Mouse (Mus musculus) layer of hippocampus, postnatal 25 days (tissue): ENCODE results near the gene Ccnb1ip1. TPM values are rescaled to one million over a fixed set of nuclear protein-coding genes. Genes with fewer than 3 reads are reported as not detected.
"Not testable (repeated sequence)": the region's sequence is repeated elsewhere in the genome, so short reads cannot be mapped to it uniquely, and the experiment has no call there.

Experiments
- DNase-seq, 2 experiments: peaks; one replicate each; pipeline ENCODE4 v3.0.0; 2022; ENCODE audit warnings: mixed read lengths in 2 of 2, low spot score in 1 of 2; ENCODE audit errors: extremely low spot score in 1 of 2
- total RNA-seq, 2 experiments: library from RNA; stranded (reverse); gene quantifications; 2 replicates each; pipeline ENCODE4 v1.2.3; 2021

Gene Ccnb1ip1
- under 1 TPM in 1 of 2 experiments, not detected in 1; 0.69 TPM for total RNA-seq

DNA sequence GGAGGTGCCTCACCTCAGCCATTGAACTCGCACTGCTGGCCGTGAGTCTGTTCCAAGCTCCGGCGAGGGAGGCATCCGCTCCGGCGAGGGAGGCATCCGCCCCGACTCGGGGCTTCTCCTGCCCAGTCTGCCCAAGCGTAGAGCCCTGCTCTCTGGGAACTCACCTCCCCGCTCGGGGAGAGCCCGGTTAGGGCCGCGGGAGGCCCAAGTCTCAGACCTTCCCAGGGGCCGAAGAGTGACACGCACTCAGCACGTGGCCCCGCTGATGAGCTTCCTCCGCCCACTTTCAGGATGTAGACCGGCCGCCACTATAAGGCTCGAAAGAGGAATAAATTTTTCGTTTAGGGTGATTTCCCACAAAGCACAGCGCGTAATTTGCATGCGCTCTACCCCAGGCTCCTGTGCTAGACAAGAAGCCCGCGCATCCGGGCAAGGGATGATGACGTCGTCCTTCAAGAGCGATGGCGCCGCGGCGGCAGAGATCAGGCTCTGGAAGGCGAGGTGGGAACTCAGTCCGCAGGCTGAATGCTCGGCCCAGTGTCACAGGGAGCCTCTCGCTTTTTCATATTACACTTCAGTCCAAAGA lies at the start of gene Ccnb1ip1, which contains the start of gene Parp2:
Gene Ccnb1ip1 (minus strand): TSS at position 246 of the 586 bp plus-strand sequence.
Gene Parp2 (plus strand): TSS at position 355 of the 586 bp plus-strand sequence.
- DNase-seq: peak; percentile 96 to 99

DNA sequence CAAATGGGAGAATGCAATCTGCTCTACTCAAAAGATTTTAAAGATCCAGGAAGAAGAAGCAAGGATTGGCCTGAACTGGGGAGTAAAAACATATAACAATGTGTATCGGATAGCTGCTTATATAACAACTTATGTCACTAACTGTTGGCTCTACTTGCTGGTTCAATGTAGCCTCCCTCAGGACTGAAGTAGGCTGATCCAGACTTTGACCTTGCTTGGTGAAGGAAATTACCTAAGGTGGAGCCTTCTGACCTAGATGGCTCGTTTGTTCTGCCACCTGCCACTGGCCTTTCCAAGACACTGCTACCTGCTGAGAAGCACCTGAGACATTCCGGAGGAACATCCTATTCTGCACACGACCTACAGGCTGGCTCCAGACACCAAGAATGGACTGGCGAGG lies 48.3 kb upstream of the Ccnb1ip1 start:
- DNase-seq: no peak

DNA sequence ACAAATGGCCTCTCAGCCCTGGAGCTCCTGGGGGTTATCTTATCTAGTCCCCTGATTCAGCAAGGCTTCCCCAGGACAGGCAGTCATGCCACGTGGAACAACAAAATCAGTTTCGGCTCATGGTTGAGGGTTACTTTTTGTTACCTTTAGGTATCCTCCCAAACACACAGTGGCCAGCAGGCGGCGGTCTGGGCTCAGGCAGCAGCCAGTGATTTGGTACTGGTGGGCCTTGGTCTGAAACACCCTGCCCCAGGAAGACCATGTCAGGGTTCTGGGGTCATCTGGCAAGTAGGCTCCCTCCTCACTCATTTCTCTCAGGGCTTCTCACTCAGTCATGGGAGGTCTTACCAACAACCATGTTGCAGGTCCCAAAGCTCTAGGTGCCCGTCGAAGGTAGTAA lies 29.7 kb upstream of the Ccnb1ip1 start:
- DNase-seq: no peak

DNA sequence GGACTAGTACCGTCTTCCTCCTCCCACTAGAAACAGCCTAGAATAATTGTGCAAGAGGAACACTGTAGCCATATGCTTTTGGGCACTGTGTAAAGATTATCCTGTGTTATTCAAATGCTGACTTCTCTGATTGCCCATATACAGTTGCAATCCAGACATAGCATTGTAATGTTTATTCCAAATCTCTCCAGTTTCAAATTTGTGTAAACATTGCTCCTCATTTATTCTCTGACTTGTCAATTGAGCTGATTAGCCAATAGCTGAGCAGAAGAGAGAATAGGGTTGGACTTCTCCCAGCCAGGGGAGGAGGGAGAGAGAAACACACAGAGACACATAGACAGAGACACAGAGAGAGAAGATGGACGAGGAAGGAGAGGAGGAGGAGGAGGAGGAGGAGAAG lies 26.9 kb upstream of the Ccnb1ip1 start:
- DNase-seq: no peak

DNA sequence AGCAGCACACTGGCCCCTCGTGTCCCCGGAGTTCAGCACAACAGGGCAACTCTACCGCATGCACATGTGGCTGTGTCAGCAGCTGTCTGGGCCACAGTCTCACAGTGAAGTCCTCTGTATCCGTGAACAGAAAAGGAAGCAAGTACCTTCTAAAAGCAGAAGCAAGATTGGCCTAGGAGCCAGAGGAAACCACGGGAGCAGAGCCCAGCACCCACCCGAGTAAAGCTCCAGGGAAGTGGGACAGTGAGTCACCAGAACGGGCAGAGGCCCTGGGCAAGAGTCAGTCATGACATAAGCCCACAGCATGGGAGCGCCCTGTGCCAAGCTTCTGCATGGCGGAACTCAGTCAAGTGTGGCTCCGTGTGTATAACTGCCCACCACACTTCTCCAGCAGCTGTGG lies 26.4 kb upstream of the Ccnb1ip1 start:
- DNase-seq: no peak

DNA sequence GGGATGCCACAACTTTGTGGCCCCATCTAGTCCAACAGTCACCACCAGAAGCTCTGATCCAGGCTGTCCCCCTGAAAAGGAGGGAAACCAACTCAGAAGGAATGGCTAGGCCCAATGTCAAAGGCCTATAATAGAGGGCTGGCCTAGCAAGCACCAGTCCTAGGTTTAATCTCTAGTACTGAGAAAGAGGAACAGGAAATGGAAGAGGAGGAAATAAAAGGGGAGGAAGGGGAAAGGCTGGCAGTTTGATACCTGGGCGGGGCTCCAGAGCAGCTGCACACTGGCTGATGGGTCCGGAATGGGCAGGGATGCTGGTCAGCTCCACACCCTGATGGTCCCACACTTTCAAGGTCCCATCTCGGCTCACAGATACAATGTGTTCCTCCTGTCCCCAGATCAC lies 22.3 kb upstream of the Ccnb1ip1 start:
- DNase-seq: no peak

DNA sequence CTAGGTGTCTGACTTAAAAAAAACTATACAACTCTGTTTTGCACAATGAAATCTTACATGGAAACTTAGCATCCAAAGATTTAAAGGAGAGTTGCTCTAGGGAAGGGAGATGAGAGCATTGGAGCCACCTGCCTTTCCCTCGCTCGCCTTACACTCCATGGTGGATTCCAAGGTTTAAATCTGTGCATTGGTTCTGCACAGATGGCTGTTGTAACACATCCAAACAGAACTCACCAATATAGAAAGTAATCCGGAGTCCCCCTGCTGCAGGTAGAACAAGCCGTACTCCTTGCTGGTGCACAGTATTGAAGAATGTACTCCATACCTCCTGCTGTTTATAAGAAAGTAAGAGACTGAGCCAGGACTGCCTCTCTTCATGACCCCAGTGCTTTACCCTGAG lies 19.0 kb upstream of the Ccnb1ip1 start:
- DNase-seq: no peak

DNA sequence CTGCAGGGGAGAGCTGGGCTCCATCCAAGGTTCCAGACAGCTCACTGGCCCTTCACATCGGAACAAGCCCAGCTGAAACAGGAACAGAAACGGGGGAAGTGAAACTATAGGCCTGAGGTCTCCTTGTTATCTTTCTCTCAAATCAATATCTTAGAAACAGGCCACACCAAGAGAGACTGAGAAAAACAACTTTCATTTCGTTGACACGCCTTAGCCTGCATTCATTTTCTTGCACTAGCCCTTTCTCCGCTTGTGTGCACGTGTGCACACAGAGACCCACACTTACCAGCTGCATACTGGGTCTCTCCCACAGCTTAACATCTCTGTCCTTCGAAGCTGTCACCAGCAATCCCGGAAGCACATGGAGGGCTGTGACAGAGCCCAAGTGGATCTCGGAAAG lies 16.7 kb upstream of the Ccnb1ip1 start:
- DNase-seq: no peak

DNA sequence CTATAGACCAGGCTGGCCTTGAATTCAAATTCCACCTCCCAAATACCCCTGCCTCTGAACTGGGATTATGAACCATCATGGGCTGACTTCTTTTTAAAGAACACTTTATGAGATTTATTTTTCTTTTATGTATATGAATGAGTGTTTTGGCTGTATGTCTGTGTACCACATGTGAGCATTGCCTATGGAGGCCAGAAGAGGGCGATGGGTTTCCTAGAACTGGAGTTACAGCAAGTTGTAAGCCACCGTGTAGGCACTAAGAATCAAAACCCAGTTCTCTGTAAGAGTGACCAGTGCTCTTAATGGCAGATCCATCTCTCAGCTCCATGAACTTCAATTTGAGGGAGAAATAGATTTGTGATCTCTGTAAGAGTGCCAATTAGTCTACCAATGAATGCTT lies 15.7 kb upstream of the Ccnb1ip1 start:
- DNase-seq: no peak

DNA sequence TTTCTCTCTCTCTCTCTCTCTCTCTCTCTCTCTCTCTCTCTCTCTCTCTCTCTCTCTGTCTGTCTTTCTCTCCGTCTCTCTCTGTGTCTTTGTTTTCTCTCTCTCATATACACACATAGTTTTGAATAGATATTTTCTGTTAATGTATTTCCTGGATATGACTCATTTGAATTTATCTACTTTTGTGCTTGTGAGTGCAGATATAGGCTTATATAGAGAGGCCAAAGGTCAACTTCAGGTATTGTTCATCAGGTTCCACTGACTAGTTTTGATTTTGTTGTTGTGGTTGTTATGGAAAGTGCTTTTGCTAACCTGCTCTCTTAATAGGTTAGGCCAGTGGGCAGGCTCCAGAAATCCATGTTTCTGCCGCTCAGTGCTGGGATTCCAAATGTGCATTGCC lies 5.5 kb upstream of the Ccnb1ip1 start:
- DNase-seq: no peak

DNA sequence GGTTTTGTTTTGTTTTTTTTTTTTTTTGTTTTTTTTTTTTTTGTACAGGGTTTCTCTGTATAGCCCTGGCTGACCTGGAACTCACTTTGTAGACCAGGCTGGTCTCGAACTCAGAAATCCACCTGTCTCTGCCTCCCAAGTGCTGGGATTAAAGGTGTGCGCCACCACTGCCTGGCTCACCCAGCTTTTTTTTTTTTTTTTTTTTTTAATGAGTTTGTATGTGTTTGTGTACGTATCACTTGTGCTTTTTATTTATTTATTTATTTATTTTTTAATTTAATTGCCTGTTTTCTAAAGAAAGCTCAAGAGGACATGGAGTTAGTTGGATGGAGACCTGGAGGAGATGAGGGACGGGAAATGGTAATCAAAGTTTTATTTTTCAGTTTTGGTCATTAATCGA lies 1.1 kb downstream of the Ccnb1ip1 start:
- not testable (repeated sequence) for DNase-seq

DNA sequence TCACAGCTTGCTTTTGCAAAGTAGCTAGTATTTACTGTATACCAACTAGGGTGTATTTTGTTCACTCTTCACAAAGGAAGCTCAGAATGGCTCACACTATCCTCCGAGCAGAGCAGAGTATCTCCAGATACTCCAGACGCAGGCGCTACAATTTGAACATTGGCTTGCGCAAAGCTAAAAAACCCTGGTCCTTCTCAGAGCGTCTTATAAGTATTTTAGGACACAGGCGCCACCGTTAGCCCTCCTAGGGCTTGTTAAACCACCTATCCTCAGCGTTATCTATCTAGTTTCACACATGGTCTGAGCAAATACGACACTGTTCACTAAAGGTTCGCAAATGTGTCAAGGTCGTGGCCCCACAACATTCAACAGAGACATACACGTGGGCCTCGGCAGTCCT lies 2.8 kb downstream of the Ccnb1ip1 start:
- no peak for DNase-seq

DNA sequence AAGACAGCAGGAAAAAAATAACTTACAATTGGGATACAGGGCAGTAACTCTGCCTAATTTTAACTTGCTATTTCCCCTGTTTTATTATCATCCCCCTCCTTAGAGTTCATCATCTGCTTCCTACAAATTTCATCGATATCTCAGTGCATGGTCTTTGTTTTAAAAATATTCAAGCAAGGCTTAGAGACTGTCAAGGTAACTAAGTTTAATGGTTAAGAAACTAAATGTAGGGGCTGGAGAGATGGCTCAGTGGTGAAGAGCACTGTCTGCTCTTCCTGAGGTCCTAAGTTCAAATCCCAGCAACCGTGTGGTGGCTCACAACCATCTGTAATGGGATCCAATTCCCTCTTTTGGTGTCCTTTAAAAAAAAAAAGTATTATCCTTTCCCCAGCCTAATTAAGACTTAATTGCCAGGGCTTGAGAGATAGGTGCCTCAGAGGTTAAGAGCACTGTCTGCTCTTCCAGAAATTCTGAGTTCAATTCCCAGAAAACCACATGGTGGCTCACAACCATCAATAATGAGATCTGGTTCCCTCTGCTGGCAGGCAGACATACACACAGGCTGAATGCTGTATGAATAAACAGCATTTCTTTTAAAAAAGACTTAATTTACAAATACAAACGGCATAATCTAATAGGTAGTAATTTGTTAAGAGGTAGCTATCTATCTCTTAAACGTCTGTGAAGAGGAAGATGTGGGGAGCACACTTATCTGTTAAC lies 4.5 kb downstream of the Ccnb1ip1 start:
- DNase-seq: no peak

DNA sequence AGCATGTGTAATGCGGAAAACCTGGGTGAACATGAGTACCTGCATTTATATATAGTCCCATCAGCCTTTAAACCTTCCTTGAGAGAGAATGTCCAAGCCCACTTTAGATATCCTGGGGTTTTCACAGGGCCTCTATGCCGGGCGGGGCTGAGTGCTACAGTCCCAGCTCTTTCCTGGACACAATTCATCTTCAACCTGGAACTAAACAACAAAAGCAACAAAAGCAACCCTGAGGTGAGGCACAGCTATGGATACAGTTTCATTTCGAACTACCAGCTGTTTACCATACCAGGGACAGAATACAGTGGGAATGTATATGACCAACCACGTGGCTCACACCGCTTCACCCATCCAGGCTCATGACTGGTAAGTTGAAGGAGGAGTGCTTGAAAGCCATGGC lies 5.1 kb downstream of the Ccnb1ip1 start:
- no peak for DNase-seq

DNA sequence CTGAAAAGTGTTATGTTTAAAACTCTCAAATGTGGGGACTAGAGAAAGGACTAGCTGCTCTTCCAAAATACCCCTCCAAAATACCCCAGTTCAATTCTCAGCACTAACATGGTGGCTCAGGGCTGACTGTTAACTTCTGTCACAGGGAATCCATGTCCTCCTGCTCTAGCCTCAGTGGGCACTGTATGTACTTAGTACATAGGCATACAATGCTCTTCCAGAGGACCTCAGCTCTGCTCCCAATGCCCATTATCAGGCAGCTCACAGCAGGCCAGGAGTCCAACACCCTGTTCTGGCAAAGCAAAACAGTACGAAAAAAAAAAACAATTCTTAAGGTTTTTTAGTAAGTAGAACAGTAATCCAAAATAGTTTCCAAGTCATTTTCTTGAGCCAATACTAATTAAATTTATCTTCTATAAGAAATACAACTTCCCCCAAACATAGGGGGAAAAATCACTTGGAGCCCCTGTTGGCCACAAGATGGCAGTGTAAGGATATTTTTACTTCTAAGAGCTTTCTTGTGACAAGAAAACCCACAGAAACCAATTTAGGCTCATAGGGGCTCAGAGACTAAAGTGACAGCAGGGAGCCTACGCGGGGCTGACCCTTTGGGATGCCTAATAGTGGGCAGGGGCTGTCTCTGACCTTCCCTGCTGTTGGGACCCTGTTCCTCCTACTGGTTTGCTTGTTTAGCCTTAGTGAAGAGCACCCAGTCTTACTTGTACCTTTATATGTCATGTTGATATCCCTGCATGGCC lies 7.9 kb downstream of the Ccnb1ip1 start:
- DNase-seq: peak in 1 of 2 experiments; percentile 28

DNA sequence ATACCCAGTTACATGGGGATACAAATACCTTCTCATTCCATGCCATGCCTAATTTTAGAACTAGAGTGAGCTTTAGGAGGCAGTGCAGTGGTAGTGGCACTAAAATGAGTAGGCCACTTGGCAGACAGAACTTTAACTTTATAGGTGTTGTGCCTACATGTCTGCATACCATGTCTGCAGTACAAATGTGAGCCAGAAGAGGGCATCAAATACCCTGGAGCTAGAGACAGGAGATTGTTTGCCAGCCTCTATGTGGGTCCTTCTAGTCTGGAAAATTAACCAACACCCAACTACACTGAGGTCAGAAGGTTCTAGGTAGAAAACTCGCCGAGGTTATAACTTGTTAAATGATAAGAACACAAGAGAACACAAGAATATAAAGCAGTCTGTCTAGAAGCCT lies 9.0 kb downstream of the Ccnb1ip1 start:
- no peak for DNase-seq

DNA sequence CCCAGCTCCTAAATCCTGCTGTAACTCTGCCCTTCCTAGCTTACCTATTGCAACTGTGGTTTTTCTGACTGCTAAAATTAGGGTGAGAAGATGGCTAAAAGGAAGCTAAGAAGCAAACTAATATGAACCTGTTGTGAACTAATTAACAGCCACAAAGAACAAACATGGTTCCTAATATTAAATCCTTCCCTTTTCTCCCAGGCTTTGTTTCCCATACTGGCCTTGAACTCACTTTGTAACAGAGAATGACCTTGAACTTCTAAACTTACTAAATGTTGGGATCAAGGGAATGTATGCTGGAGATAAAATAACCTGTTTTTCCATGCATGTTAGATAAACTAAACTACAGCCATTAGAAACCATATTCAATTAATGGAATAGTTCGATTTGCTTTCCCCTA lies 11.1 kb downstream of the Ccnb1ip1 start:
- DNase-seq: no peak

DNA sequence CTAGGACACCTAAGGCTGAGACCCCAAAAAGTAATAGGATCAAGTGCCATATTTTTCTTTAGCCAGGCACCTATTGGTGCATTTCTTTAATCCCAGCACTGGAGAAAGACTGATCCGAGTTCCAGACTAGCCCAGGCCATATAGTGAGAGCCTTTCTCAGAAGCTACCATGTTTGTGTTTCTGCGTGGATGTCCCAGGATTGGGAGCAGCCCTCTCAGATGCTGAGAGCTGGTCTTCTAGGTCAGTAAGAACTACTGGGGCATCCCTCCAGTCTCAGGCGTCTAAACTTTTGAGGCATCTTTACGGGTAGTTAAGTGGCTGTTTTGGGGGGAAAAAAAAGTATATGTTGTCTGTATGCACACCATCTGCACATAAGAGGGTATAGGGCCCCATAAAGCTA lies 11.6 kb downstream of the Ccnb1ip1 start:
- DNase-seq: no peak

DNA sequence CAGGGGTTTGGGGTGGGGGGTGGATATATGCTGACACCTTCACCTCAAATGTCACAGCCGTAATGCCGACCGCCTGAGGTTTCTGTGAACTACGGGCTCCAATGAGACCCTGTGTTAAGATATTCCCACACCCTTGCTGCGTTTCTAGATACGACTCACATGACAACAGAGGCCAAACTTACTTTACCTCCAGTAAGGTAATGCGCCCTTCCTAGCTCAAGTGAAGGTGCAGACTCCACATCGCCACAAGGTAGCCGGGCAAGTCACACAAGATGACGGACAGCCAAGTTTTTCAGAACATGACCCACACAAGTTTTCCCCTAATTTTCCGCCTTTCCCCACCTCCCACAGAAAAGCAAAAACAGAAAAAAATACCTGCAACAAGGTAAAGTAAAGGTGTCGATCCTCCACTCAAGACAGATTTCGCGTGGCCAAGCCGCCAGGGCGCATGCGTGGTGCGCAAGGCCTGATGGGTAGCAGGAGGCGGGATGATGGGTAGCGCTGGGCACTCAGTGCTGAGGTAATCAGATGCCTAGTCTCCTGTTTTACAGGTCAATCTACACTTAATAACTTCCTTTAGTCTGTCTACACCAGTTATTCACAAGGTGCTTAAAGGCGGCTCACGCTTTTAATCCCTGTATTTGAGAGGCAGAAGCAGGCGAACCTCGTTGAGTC lies 12.1 kb downstream of the Ccnb1ip1 start:
- DNase-seq: no peak

DNA sequence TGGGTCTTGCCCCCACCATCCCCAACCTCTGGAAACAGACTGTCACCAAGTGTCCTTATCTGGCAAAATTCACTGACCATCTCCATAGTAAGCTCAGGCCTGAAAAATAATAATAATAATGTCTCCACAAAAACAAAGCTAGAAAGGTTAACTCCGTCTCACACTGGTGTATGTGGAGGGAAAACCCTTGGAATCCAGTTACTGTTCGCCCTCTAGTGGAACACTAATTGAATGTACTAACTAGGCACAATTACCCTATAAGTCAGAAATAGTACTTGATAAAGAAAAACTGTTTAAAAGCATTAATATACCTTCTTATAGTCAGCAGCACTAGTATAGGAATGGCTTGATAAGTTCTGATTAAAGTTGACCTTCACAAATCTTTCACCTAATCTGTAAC lies 19.4 kb downstream of the Ccnb1ip1 start:
- DNase-seq: no peak

DNA sequence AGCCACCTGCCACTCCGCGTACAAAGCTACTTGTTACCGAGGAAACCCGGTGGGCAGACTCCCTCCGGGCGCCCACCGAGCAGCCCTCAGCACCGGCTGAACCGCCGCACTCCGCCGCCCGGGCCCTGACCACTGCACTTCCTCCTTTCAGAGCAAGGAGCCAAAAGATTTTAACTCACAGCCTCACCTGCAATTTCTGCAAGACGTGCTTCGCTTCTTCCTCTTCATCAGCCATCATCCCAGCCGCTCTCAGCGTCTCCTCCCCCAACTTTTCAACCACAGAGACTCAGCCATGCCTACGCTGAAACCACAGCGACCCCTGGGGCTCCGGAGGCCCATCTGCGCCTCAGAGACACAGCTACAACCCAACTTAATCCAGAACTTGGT lies 22.3 kb downstream of the Ccnb1ip1 start, which contains the start of gene Ttc5:
Gene Ttc5 (minus strand): TSS at position 269 of the 387 bp plus-strand sequence.
- DNase-seq: peak; percentile 94 to 98
